10 mouse cellular contexts compared by ENCODE assay signal in the genomic region with DNA sequence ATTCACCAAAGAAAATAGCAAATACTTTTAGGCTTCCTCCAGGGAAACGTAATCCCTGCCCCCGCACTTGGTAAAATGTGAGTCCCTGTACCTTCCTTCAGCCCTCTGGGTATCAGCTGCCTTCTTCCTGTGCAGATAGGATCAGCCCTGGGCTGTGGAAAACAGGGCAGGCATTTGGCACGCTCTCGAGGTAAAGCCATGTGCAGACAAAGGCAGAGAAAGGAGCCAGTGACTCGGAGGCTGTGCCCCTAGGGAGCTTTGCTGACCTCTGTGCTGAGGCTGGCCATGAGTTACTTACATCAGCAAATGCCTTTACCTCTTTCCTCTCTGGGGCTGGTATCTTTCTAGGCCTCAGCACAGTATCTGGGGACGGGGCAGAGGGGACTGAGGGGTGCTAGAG. TPM values are rescaled to one million over a fixed set of nuclear protein-coding genes. Genes with fewer than 3 reads are reported as not detected.
DNase-seq lines count a peak whose midpoint lies in the region; ATAC-seq lines count a peak whose summit lies in the region.
"Had no signal": no experiment of that assay in that cellular context is flagged by ENCODE, and none has a peak within 500 bp of the region (broad histone marks: within the 10 kb centered on the region; RNA-seq: fewer than 3 reads in every experiment).

No protein-coding gene starts in this region.

- 0 out of 2 replicates have a peak overlapping the region, but pooled peaks have one; percentile 13 for H3K27ac ChIP-seq in kidney, embryonic 15.5 days
- H3K27ac ChIP-seq in midbrain, embryonic 16.5 days (ENCODE audit: low read length), result peak overlapping the region; percentile 26
- no peak overlapping the region for H3K27ac ChIP-seq in forebrain, embryonic 11.5 days (ENCODE audit: low read depth, low read length)
- H3K27ac ChIP-seq: liver, embryonic 14.5 days had no signal

- 41% methylated on average over 6 of the region's 6 CpGs for WGBS in kidney, embryonic 15.5 days
- WGBS in midbrain, embryonic 16.5 days, result 39% methylated on average over 6 of the region's 6 CpGs
- WGBS in forebrain, embryonic 11.5 days, result 35% methylated on average over 6 of the region's 6 CpGs

- DNase-seq in ovary, adult 18-20 months (ENCODE audit: low spot score), result peak; percentile 25
- DNase-seq in ovary, postnatal 10 days (ENCODE audit: low spot score), result no peak
- DNase-seq in heart, adult 9 months (ENCODE audit: low spot score in 2 of 2), result peak; percentile 26 to 39
- DNase-seq in cerebellum, postnatal 14 days, result no peak
- no peak for DNase-seq in forebrain, embryonic 11.5 days (ENCODE audit: low spot score)
- DNase-seq in thymus, adult 18-20 months, result no peak
- DNase-seq: cerebellum, adult 2 months had no signal

- H3K9me3 ChIP-seq in kidney, embryonic 15.5 days (replicated peaks), result no peaks in the 10 kb centered on the region
- no peaks in the 10 kb centered on the region for H3K9me3 ChIP-seq in midbrain, embryonic 16.5 days (replicated peaks; ENCODE audit: control insufficient read depth, low read length, poor library complexity, severe bottlenecking)
- H3K9me3 ChIP-seq in forebrain, embryonic 11.5 days (ENCODE audit: control insufficient read depth, low read length), result no peaks in the 10 kb centered on the region

- H3K4me3 ChIP-seq in kidney, embryonic 15.5 days (replicated peaks), result no peak overlapping the region
- H3K4me3 ChIP-seq in midbrain, embryonic 16.5 days (ENCODE audit: low read depth, low read length), result no peak overlapping the region
- no peak overlapping the region for H3K4me3 ChIP-seq in forebrain, embryonic 11.5 days (ENCODE audit: low read depth, low read length)

- H3K9ac ChIP-seq in kidney, embryonic 15.5 days, result no peak overlapping the region
- no peak overlapping the region for H3K9ac ChIP-seq in midbrain, embryonic 16.5 days (ENCODE audit: low read depth, low read length)
- no peak overlapping the region for H3K9ac ChIP-seq in forebrain, embryonic 11.5 days (ENCODE audit: low read length)
- H3K9ac ChIP-seq: liver, embryonic 14.5 days had no signal

- H3K27me3 ChIP-seq in kidney, embryonic 15.5 days, result peaks cover 4% of the 10 kb centered on the region; the same call in 1 of the 2 replicates
- no peaks in the 10 kb centered on the region for H3K27me3 ChIP-seq in midbrain, embryonic 16.5 days (ENCODE audit: control insufficient read depth, insufficient read depth, low read depth, low read length)
- no peaks in the 10 kb centered on the region for H3K27me3 ChIP-seq in forebrain, embryonic 11.5 days (ENCODE audit: control insufficient read depth, insufficient read depth, low read length)

- no peaks in the 10 kb centered on the region for H3K36me3 ChIP-seq in kidney, embryonic 15.5 days
- H3K36me3 ChIP-seq in midbrain, embryonic 16.5 days (ENCODE audit: control insufficient read depth, insufficient read depth, low read length), result no peaks in the 10 kb centered on the region
- H3K36me3 ChIP-seq in forebrain, embryonic 11.5 days (ENCODE audit: control insufficient read depth, insufficient read depth, low read length), result no peaks in the 10 kb centered on the region

- H3K4me2 ChIP-seq in kidney, embryonic 15.5 days, result no peak overlapping the region
- no peak overlapping the region for H3K4me2 ChIP-seq in midbrain, embryonic 16.5 days (ENCODE audit: low read length)
- no peak overlapping the region for H3K4me2 ChIP-seq in forebrain, embryonic 11.5 days (ENCODE audit: low read depth, low read length, severe bottlenecking)

- peaks cover 23% of the 10 kb centered on the region for H3K4me1 ChIP-seq in kidney, embryonic 15.5 days
- H3K4me1 ChIP-seq in midbrain, embryonic 16.5 days (ENCODE audit: control insufficient read depth, insufficient read depth, low read length), result peaks cover 27% of the 10 kb centered on the region
- no peaks in the 10 kb centered on the region for H3K4me1 ChIP-seq in forebrain, embryonic 11.5 days (replicated peaks; ENCODE audit: control insufficient read depth, insufficient read depth, low read length)

- ATAC-seq in kidney, embryonic 15.5 days (replicated peaks; ENCODE audit: low FRiP score), result no peak
- no peak for ATAC-seq in midbrain, embryonic 16.5 days
- no peak for ATAC-seq in forebrain, embryonic 11.5 days (replicated peaks; ENCODE audit: low FRiP score)

RNA-seq across cellular contexts. Expression of a gene that starts 4.4 kb away (rescaled TPM):
- polyA plus RNA-seq in kidney, embryonic 15.5 days (2015; fragmentation: Nextera tagmentation; extraction: Ambion mirVana), result 4.6 and 5.6 TPM in 2 replicates
- polyA plus RNA-seq in midbrain, embryonic 16.5 days (2015; fragmentation: Nextera tagmentation; extraction: Ambion mirVana), result 2.6 and 4.3 TPM in 2 replicates
- 0.36 and 0.55 TPM in 2 replicates for polyA plus RNA-seq in forebrain, embryonic 11.5 days (2014; fragmentation: Nextera tagmentation; extraction: Ambion mirVana)

Comparison
In these comparisons a context has a peak if more than half of its experiments do, and no peak if none do; other contexts are left out.
1. DNase-seq: peak in ovary, adult 18-20 months (single experiment) and heart, adult 9 months (2 of 2); none in ovary, postnatal 10 days (single experiment), cerebellum, postnatal 14 days (0 of 2), forebrain, embryonic 11.5 days (single experiment) and thymus, adult 18-20 months (0 of 2).